Mouse (Mus musculus) hindbrain, embryonic 14.5 days (tissue): ENCODE measurements at regions not wholly inside any gene's neighbourhood (a gene's known extent, or its start where the extent isn't known, plus 50 kb on each side); places are given as distances from the start of the nearest gene placed in this dataset.
A peak's percentile ranks its signal among the peaks of the same experiment; 100 is the strongest.

Source experiments
- ATAC-seq: fragments of 200-750 bp; cut with Nextera tagmentation; 2 replicates; pipeline ENCODE4 v1.8.0; 2017; ENCODE audit warnings: moderate number of reproducible peaks, mild to moderate bottlenecking, moderate TSS enrichment, moderate library complexity; ENCODE audit not compliant: low FRiP score
- DNase-seq: peaks from one replicate; pipeline ENCODE4 v3.0.0-alpha.2; 2015; ENCODE audit warnings: low spot score
- H3K27ac ChIP-seq: fragments of 300-500 bp; sonication (generic); 2 replicates; pipeline ENCODE4 v1.5.1; 2014; ENCODE audit warnings: mild to moderate bottlenecking, moderate library complexity
- H3K27me3 ChIP-seq: fragments of 300-500 bp; sonication (generic); 2 replicates; pipeline ENCODE4 v1.6.1; 2014; ENCODE audit warnings: mild to moderate bottlenecking, low read length, mixed read lengths; ENCODE audit not compliant: control insufficient read depth, insufficient read depth
- H3K36me3 ChIP-seq: fragments of 300-500 bp; sonication (generic); replicated peaks from 2 replicates; pipeline ENCODE4 v1.6.1; 2014; ENCODE audit not compliant: control insufficient read depth, insufficient read depth
- H3K4me1 ChIP-seq: fragments of 300-500 bp; sonication (generic); replicated peaks from 2 replicates; pipeline ENCODE4 v1.6.1; 2014; ENCODE audit warnings: antibody characterized with exemption, low read length, mixed read lengths; ENCODE audit not compliant: control insufficient read depth, insufficient read depth
- H3K4me2 ChIP-seq: fragments of 300-500 bp; sonication (generic); replicated peaks from 2 replicates; pipeline ENCODE4 v1.6.1; 2014; ENCODE audit warnings: mild to moderate bottlenecking, moderate library complexity
- H3K4me3 ChIP-seq: fragments of 300-500 bp; sonication (generic); replicated peaks from 2 replicates; pipeline ENCODE4 v1.5.1; 2014; ENCODE audit warnings: mild to moderate bottlenecking, low read length
- H3K9ac ChIP-seq: fragments of 300-500 bp; sonication (generic); 2 replicates; pipeline ENCODE4 v1.6.1; 2014
- H3K9me3 ChIP-seq: fragments of 300-500 bp; sonication (generic); 2 replicates; pipeline ENCODE4 v1.6.1; 2016; ENCODE audit warnings: low read length; ENCODE audit not compliant: control insufficient read depth
- WGBS: fragments of 180-500 bp; shearing (Covaris S2); extraction: QIAGEN DNeasy Blood & Tissue Kit; methylation state at CpG from one replicate; pipeline ENCODE4 v1.1.7; 2014; 5-methylcytosine and 5-hydroxymethylcytosine counted together

DNA sequence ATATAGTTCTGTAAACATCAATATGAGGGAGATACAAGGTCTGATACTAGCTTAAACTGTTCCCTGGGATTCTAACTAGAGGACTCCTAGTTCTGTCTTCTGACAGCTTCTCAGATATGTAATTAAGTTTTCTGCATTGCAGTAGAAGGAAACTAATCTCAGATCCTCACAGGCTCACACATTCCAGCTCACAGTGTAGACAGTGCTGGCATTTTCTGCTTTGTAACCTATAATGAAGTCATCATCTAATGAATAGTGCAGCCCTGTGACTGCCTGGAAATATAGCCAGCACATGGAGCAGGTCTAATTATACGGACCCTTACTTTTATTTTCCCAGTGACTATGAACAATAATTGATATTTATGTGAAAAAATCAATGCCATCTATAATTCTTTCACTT, 331.2 kb upstream of the Celf2 start:
- Histone ChIP-seq H3K36me3 (no peaks in the 10 kb centered on the region), H3K4me2 (no peak overlapping the region), H3K9ac (no peak overlapping the region), H3K4me3 (no peak overlapping the region), H3K27ac (no peak overlapping the region), H3K27me3 (no peaks in the 10 kb centered on the region), H3K9me3 (no peaks in the 10 kb centered on the region), H3K4me1 (no peaks in the 10 kb centered on the region)
- DNase-seq (no peak), ATAC-seq (no peak)
- 66% methylated on average over 1 of the region's 1 CpGs for WGBS

DNA sequence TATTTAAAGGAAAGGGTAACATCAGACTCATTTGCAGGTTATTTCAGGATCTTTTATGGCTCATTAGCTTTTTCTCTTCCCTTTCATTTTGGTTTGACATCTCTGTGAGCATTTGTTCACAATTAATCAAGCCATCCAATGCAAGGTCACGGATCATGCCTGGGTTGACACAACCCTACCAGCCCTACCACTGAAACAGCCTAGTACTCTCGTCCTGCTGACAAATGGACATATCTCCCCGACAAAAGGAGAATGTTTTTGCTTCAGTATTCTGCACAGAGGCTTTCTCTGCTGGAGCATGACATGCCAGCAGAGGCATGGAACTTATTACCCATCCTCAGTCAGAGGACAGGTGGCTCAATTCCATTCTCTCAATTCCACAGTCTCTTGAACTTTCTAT, 328.5 kb upstream of the Celf2 start:
- DNase-seq (no peak), ATAC-seq (no peak)
- Histone ChIP-seq H3K4me3 (no peak overlapping the region), H3K36me3 (no peaks in the 10 kb centered on the region), H3K9ac (no peak overlapping the region), H3K27me3 (no peaks in the 10 kb centered on the region), H3K4me2 (no peak overlapping the region), H3K27ac (no peak overlapping the region), H3K9me3 (no peaks in the 10 kb centered on the region), H3K4me1 (no peaks in the 10 kb centered on the region)
- 46% methylated on average over 3 of the region's 3 CpGs for WGBS

GRCm38 (mm10) chr2:7831239-7831638, 321.9 kb upstream of the Celf2 start:
- 82% methylated on average over 4 of the region's 4 CpGs for WGBS
- ATAC-seq (no peak), DNase-seq (no peak)
- Histone ChIP-seq H3K4me1 (no peaks in the 10 kb centered on the region), H3K4me3 (no peak overlapping the region), H3K4me2 (no peak overlapping the region), H3K36me3 (no peaks in the 10 kb centered on the region), H3K9ac (no peak overlapping the region), H3K9me3 (no peaks in the 10 kb centered on the region), H3K27me3 (no peaks in the 10 kb centered on the region), H3K27ac (no peak overlapping the region)

- Histone ChIP-seq H3K27me3 (no peaks in the 10 kb centered on the region), H3K36me3 (no peaks in the 10 kb centered on the region), H3K9ac (no peak overlapping the region), H3K4me1 (no peaks in the 10 kb centered on the region), H3K9me3 (no peaks in the 10 kb centered on the region), H3K27ac (no peak overlapping the region), H3K4me3 (no peak overlapping the region), H3K4me2 (no peak overlapping the region)
- 63% methylated on average over 7 of the region's 7 CpGs for WGBS
- DNase-seq (peak; percentile 28), ATAC-seq (no peak)
Measured at GRCm38 (mm10) chr2:7826272-7826671, 316.9 kb upstream of the Celf2 start.

GRCm38 (mm10) chr2:7796415-7796814, 287.1 kb upstream of the Celf2 start:
- ATAC-seq (no peak), DNase-seq (no peak)
- H3K9me3 ChIP-seq, result no peaks in the 10 kb centered on the region
- H3K4me3 ChIP-seq, result no peak overlapping the region
- no peak overlapping the region for H3K4me2 ChIP-seq
- H3K27me3 ChIP-seq, result no peaks in the 10 kb centered on the region
- 65% methylated on average over 2 of the region's 2 CpGs for WGBS
- H3K9ac ChIP-seq, result no peak overlapping the region
- no peaks in the 10 kb centered on the region for H3K4me1 ChIP-seq
- no peak overlapping the region for H3K27ac ChIP-seq
- H3K36me3 ChIP-seq, result no peaks in the 10 kb centered on the region

- no peaks in the 10 kb centered on the region for H3K9me3 ChIP-seq
- no peak overlapping the region for H3K4me3 ChIP-seq
- WGBS, result 81% methylated on average over 2 of the region's 2 CpGs
- H3K4me1 ChIP-seq, result no peaks in the 10 kb centered on the region
- H3K36me3 ChIP-seq, result no peaks in the 10 kb centered on the region
- no peak overlapping the region for H3K9ac ChIP-seq
- H3K27ac ChIP-seq, result no peak overlapping the region
- no peak overlapping the region for H3K4me2 ChIP-seq
- no peaks in the 10 kb centered on the region for H3K27me3 ChIP-seq
- ATAC-seq (no peak), DNase-seq (no peak)
Measured at GRCm38 (mm10) chr2:7792456-7793145, 283.2 kb upstream of the Celf2 start.

DNA sequence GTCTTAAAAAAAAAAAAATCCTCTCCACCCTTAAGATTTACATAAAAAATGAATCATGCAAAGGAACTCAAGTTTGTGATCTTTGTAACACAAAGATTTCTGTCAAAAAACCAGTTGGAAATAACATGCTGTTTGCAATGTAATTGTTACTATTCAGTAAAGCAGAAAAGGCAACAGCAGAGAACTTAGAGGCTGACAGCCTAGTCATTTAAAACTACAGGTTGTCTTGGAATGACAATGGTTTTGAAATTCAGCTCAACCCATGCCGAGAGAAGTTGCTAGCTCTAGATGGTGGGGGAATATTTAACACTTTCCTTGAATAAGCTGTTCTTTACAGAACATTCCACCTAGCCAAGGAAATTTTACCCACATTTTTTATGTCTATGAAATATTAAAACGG, 269.2 kb upstream of the Celf2 start:
- Histone ChIP-seq H3K4me2 (no peak overlapping the region), H3K4me1 (no peaks in the 10 kb centered on the region), H3K27me3 (no peaks in the 10 kb centered on the region), H3K27ac (no peak overlapping the region), H3K36me3 (no peaks in the 10 kb centered on the region), H3K4me3 (no peak overlapping the region), H3K9ac (no peak overlapping the region), H3K9me3 (no peaks in the 10 kb centered on the region)
- DNase-seq (no peak), ATAC-seq (no peak)
- 43% methylated on average over 2 of the region's 2 CpGs for WGBS

GRCm38 (mm10) chr2:7734097-7734730, 224.9 kb upstream of the Celf2 start:
- Histone ChIP-seq H3K4me1 (no peaks in the 10 kb centered on the region), H3K9me3 (no peaks in the 10 kb centered on the region), H3K9ac (no peak overlapping the region), H3K4me2 (no peak overlapping the region), H3K27me3 (no peaks in the 10 kb centered on the region), H3K4me3 (no peak overlapping the region), H3K36me3 (no peaks in the 10 kb centered on the region), H3K27ac (no peak overlapping the region)
- DNase-seq (no peak), ATAC-seq (no peak)
- 41% methylated on average over 8 of the region's 8 CpGs for WGBS

DNA sequence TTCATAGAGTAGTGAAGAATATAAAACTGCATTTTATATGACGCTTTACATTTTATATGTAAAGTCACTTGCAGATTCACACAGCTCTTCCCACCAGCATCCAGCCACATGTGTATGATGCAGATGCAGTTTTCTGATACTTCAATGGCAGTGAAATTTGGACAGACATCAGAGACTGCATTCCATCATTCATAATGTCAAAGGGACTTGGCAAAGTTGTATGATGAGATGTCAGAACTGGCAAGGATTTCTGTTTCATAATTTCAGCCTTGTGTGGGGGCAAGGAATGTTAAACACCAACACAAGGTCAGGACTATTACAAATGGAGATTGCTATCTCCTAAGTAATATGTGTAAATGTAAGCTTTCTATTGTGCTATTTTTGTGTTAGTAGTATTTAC, 221.6 kb upstream of the Celf2 start:
- no peak overlapping the region for H3K4me3 ChIP-seq
- no peaks in the 10 kb centered on the region for H3K4me1 ChIP-seq
- WGBS, result 96% methylated on average over 1 of the region's 1 CpGs
- no peak overlapping the region for H3K9ac ChIP-seq
- H3K27ac ChIP-seq, result no peak overlapping the region
- H3K9me3 ChIP-seq, result no peaks in the 10 kb centered on the region
- H3K36me3 ChIP-seq, result no peaks in the 10 kb centered on the region
- no peak for ATAC-seq
- no peak for DNase-seq
- no peak overlapping the region for H3K4me2 ChIP-seq
- no peaks in the 10 kb centered on the region for H3K27me3 ChIP-seq
